In genomic region chr13:58157447-58158098, GRCm38 (mm10) we compare ENCODE assay signal across 8 mouse cellular contexts. TPM values are rescaled to one million over a fixed set of nuclear protein-coding genes. Genes with fewer than 3 reads are reported as not detected.
A peak's percentile ranks its signal among the peaks of the same experiment; 100 is the strongest.
DNase-seq lines count a peak whose midpoint lies in the region; ATAC-seq lines count a peak whose summit lies in the region.

Idnk (plus strand) TSS chr13:58157649.

- H3K4me3 ChIP-seq in embryonic facial prominence, embryonic 10.5 days, result peak within 1 kb of the TSS; percentile 88
- peak within 1 kb of the TSS; percentile 91 for H3K4me3 ChIP-seq in intestine, embryonic 16.5 days (ENCODE audit: low read length)
- H3K4me3 ChIP-seq in midbrain, embryonic 10.5 days, result peak within 1 kb of the TSS; percentile 94

- H3K9me3 ChIP-seq in embryonic facial prominence, embryonic 10.5 days, result peaks cover 2% of the 10 kb centered on the region; the same call in 1 of the 2 replicates
- no peaks in the 10 kb centered on the region for H3K9me3 ChIP-seq in intestine, embryonic 16.5 days (ENCODE audit: control insufficient read depth, low read length)
- peaks cover 9% of the 10 kb centered on the region for H3K9me3 ChIP-seq in midbrain, embryonic 10.5 days (replicated peaks)

- peak within 1 kb of the TSS; percentile 86 for H3K9ac ChIP-seq in intestine, embryonic 16.5 days (ENCODE audit: low read depth, low read length)

- H3K4me2 ChIP-seq in intestine, embryonic 16.5 days (ENCODE audit: low read depth, low read length), result peak within 1 kb of the TSS; percentile 88

- peak; percentile 95 for DNase-seq in adrenal gland, postnatal 10 days
- peak; percentile 91 for DNase-seq in embryonic facial prominence, embryonic 10.5 days (ENCODE audit: low spot score)
- no peak for DNase-seq in gonadal fat pad, adult 2 months (ENCODE audit: low read depth)
- DNase-seq in left cerebral cortex, postnatal 36 days (ENCODE audit: low spot score in 2 of 2), result peak; percentile 76 to 78
- DNase-seq in midbrain, embryonic 10.5 days (ENCODE audit: low spot score), result peak; percentile 89
- DNase-seq in right cerebral cortex, postnatal 36 days (ENCODE audit: low spot score in 2 of 2), result peak; percentile 66 to 75
- peak; percentile 78 to 90 for DNase-seq in urinary bladder, postnatal 4 days (ENCODE audit: low spot score in 2 of 2)

- intact Hi-C loops in left cerebral cortex, postnatal 36 days (cut with DNase I), result loop anchor here (1.0 to 10.0 kb wide), 3 partner anchors 75 to 427 kb away; no protein-coding TSS in a partner anchor

- WGBS in embryonic facial prominence, embryonic 10.5 days, result under 1% methylated on average over 30 of the region's 30 CpGs
- WGBS in intestine, embryonic 16.5 days, result under 1% methylated on average over 30 of the region's 30 CpGs
- 1% methylated on average over 29 of the region's 30 CpGs for WGBS in midbrain, embryonic 10.5 days

- H3K27me3 ChIP-seq in embryonic facial prominence, embryonic 10.5 days (replicated peaks; ENCODE audit: low read depth, poor library complexity, severe bottlenecking), result no peaks in the 10 kb centered on the region
- no peaks in the 10 kb centered on the region for H3K27me3 ChIP-seq in intestine, embryonic 16.5 days (replicated peaks; ENCODE audit: control insufficient read depth, insufficient read depth, low read length)
- 0 out of 2 replicates have a peak, but pooled peaks cover 4% of the 10 kb centered on the region for H3K27me3 ChIP-seq in midbrain, embryonic 10.5 days (ENCODE audit: low read depth, poor library complexity, severe bottlenecking)

- peak within 1 kb of the TSS; percentile 83 for H3K27ac ChIP-seq in embryonic facial prominence, embryonic 10.5 days (replicated peaks)
- peak within 1 kb of the TSS; percentile 62 for H3K27ac ChIP-seq in intestine, embryonic 16.5 days (ENCODE audit: low read length)
- peak within 1 kb of the TSS; percentile 87 for H3K27ac ChIP-seq in midbrain, embryonic 10.5 days (replicated peaks)

- H3K4me1 ChIP-seq in embryonic facial prominence, embryonic 10.5 days, result peaks cover 18% of the 10 kb centered on the region
- 0 out of 2 replicates have a peak, but pooled peaks cover 4% of the 10 kb centered on the region for H3K4me1 ChIP-seq in intestine, embryonic 16.5 days (ENCODE audit: control insufficient read depth, insufficient read depth, low read length)
- H3K4me1 ChIP-seq in midbrain, embryonic 10.5 days, result peaks cover 23% of the 10 kb centered on the region

- H3K36me3 ChIP-seq in embryonic facial prominence, embryonic 10.5 days (replicated peaks), result peaks cover 30% of the 10 kb centered on the region
- H3K36me3 ChIP-seq in intestine, embryonic 16.5 days (ENCODE audit: control insufficient read depth, insufficient read depth, low read length), result peaks cover 13% of the 10 kb centered on the region
- peaks cover 30% of the 10 kb centered on the region for H3K36me3 ChIP-seq in midbrain, embryonic 10.5 days

- ATAC-seq in intestine, embryonic 16.5 days, result peak; percentile 94

RNA-seq across cellular contexts. Expression of gene Idnk, which starts in this region (rescaled TPM):
- 10 to 100 TPM; 43.8 to 48.6 TPM for total RNA-seq in adrenal gland, postnatal 10 days (2021)
- 43.2 and 43.3 TPM in 2 replicates for polyA plus RNA-seq in embryonic facial prominence, embryonic 10.5 days (2016; fragmentation: Nextera tagmentation; extraction: Ambion mirVana)
- 29.1 and 31.3 TPM in 2 replicates for polyA plus RNA-seq in gonadal fat pad, adult 2 months (2012; rRNA removed)
- polyA plus RNA-seq in intestine, embryonic 16.5 days (2015; fragmentation: Nextera tagmentation; extraction: Ambion mirVana), result 53.8 and 54.1 TPM in 2 replicates
- total RNA-seq in left cerebral cortex, postnatal 36 days (2021), result 10 to 100 TPM; 27.0 to 27.1 TPM
- 56.1 and 62.9 TPM in 2 replicates for polyA plus RNA-seq in midbrain, embryonic 10.5 days (2016; fragmentation: Nextera tagmentation; extraction: Ambion mirVana)
